Mouse (Mus musculus) adrenal gland, postnatal 10 days (tissue): ENCODE results near the gene Hist2h2aa1. TPM values are rescaled to one million over a fixed set of nuclear protein-coding genes. Genes with fewer than 3 reads are reported as not detected.
"Not testable (repeated sequence)": the region's sequence is repeated elsewhere in the genome, so short reads cannot be mapped to it uniquely, and the experiment has no call there.

Source experiments
- DNase-seq: peaks from one replicate; pipeline ENCODE4 v3.0.0; 2021; ENCODE audit warnings: mixed read lengths
- total RNA-seq, 2 experiments: library from RNA; stranded (reverse); gene quantifications; 2 replicates each; pipeline ENCODE4 v1.2.3; 2021

The Hist2h2aa1 gene
- total RNA-seq, 2 experiments from 2014 or later, result 27.3 to 37.4 TPM

- no peak for DNase-seq
Observed at GRCm38 (mm10) chr3:96230404-96230803, 14.9 kb upstream of the Hist2h2aa1 start.

DNA sequence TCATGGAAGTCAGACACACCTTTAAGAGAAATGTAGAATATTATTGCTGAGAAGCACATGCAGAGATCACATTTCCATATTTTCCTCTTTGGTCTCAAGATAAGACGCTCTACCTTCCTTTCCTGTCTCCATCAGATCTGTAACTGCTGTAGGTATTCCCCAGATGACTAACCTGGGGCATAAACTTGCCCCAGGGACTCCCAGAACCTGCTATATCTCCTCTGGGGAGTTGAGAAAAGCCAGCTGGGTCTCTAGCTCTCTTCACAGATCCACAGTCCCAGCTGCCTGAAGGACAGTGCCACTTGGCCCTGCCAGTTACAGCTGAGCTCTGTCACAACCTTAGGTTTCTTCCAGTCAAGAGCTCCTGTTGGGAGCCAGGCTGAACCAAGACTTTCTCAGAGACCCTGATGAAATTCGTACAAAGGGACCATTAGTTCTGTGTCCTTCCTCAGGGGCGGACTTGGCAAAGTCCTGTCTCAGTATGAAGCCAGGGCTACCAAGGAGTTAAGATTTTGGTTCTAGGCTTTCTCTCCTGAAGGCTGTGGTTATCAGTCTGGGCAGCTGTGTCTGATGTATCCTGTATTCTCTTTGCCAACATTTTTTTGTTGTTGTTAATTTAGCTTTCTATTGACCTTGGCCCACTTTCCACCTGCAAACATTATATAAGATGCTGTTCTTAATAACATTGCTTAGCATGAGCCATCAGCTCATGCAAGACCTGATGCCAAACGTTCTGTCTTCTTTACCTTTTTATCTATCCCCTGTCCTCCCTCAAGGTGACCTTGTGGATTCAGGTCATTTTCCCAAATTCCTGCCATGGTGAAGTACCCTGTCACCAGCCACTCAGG is 14.2 kb upstream of the Hist2h2aa1 start:
- DNase-seq, result no peak

DNA sequence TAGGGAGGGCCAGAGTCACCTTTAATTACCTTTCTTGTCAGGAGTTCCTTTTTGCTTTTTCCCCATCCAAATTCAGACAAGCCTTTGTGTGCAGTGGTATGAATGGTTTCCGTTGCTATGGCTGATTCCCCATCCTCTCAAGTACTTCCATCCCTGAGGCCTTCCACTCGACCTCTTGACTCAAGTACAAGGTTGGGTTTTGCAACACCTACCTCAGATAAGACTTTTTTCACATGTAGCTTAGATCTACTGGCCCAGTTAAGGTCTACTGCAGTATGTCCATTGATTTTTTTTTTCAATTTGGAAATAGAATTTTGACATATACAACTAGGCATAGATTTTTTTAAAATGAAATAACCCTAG is 13.6 kb upstream of the Hist2h2aa1 start:
- no peak for DNase-seq

DNA sequence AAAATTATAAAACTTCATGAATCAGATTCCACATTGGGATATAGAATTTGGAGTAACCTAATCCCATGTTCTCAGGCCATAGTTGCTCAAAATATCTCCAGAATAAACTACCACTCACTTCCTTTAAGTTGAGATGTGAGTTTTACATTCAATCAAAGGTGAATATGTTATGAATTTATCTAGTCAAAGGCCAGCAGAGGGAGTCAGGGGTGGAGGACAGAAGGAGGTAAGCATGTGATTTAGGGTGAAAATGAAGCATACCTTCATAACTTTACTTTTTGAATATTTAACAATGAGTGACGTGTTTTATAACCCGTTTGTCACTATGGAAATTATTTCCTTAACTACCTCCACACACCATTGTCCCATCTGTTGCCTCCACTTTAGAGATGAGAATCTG is 10.4 kb upstream of the Hist2h2aa1 start:
- no peak for DNase-seq

GRCm38 (mm10) chr3:96235836-96236235 is 9.5 kb upstream of the Hist2h2aa1 start:
- no peak for DNase-seq

- DNase-seq, result no peak
Observed at GRCm38 (mm10) chr3:96236834-96237334, 8.4 kb upstream of the Hist2h2aa1 start.

DNA sequence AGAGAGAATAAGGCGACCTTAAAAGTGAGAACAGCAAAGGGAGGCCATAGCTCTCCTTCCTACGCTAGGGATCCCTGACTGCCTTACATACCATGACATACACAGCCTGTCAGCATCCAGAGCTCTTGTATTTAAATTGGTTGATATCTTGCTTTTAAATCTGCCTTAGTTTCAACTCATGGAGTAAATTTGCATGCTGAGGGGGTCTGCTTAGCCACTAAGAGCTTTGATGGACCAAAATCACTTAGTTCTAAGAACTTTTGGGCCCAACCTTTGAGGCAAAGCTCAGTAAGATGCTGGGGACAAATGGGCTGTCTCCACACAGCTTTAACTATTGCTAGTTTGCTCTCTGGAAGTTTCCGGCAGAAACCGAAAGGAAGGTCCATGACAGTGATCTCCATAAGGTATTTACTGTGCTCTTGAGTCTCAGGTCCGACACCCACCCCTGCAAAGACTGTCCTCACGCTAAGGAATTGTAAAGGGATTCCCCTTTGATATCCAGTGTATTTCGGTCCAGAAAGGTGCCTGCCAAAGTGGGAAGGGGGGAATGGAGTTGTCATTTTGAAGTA is 7.9 kb upstream of the Hist2h2aa1 start:
- DNase-seq, result no peak

GRCm38 (mm10) chr3:96237904-96238511 is 7.3 kb upstream of the Hist2h2aa1 start:
- DNase-seq, result no peak

GRCm38 (mm10) chr3:96238954-96239793 is 6.1 kb upstream of the Hist2h2aa1 start, which contains the start of gene Hist2h3c2:
Hist2h3c2 (minus strand) TSS chr3:96239127.
- DNase-seq, result peak; percentile 65

- DNase-seq, result peak; percentile 96
Observed at GRCm38 (mm10) chr3:96239949-96240798, 5.1 kb upstream of the Hist2h2aa1 start, which contains the start of gene Hist2h2aa2. Hist2h2aa2 (minus strand) TSS chr3:96240276.

GRCm38 (mm10) chr3:96240799-96241197 is 4.5 kb upstream of the Hist2h2aa1 start:
- no peak for DNase-seq

DNA sequence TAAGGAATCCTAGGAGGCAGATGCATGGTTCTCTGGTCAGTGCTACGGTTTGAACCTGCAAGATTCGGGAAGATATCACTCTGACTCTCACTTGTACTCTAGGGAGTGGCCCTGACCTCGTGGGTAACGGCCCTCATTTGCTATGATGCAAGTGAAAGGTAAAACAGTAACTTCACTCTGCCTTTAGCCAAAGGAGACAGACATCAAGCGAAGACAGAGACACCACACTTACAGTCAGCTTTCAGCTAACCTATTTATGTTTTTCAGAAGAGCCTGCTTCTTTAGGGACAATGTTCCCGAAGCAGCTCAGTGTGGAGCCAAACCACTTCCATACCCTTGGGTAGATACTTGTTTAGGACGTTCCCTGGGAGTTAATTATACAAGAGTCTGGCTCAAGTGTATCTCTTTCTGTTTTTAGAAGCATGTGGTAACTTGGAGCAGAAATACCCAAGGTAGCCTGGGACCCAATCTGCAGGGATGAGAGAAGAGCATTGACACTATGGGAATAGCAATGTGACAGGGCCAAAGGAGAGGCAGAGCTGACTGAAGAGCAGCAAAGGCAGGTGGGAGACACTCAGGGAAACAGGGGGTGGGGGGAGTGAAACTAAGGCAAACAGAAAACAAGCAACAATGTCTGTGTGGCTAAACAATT is 1.2 kb upstream of the Hist2h2aa1 start:
- DNase-seq, result no peak

DNA sequence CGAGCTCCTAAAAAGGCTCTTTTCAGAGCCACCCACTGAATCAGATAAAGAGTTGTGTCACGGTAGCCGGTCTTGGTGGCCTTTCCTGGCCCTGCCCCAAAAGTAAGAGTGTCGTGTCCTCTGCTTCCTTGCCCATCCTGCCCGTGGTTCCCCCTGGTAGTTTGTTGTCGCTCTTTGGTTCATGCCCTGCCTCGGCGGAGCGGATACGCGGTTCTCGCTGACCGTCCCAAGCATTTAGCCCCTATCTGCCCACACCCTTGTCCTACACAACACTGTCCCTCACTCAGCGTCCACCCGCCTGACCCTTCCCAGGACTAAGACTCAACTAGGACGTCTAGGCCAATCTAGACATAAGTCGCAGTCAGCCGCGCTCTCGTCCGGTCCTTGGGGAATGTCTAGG is 721 bp downstream of the Hist2h2aa1 start:
- not testable (repeated sequence) for DNase-seq

GRCm38 (mm10) chr3:96246427-96246856 is 1.1 kb downstream of the Hist2h2aa1 start, which contains the start of gene Hist2h3c1:
Hist2h3c1 (plus strand) TSS chr3:96246685.
- DNase-seq, result not testable (repeated sequence)

DNA sequence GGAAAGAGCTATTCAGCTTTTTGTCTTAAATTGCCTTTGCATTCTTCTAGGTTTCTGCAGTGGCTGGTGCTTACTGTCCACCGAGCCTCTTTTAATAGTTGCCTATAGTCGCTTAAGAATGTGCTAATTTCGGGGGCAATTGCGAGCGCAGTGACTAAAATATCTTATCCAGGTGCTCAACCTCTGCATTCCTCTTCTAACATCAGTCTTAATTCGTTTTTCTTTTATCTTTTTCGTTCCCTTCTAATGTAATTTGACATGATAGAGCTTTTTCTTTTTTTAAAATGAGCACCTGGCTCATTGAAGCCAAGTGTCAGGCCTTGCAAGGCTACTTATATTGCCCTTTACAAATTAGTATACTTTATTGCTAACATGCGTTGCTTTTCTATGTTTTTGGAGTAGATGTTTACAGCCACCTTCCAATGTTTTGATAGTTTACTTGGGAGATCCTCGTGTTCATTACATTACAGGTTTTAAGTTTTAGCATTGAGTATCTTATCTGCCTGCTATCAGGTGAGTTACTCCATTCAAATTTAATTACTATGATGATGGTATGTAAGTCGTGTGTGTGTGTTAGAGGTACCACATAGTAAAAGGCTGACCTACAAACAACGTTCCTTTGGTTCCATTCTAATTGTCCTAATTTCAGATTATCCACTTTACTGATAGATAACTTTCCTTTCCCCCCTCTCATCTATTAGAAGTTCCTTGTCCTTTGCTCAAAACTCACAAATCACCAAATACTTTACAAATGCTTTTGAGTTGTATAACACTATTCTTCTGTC is 2.3 kb downstream of the Hist2h2aa1 start:
- DNase-seq, result no peak

DNA sequence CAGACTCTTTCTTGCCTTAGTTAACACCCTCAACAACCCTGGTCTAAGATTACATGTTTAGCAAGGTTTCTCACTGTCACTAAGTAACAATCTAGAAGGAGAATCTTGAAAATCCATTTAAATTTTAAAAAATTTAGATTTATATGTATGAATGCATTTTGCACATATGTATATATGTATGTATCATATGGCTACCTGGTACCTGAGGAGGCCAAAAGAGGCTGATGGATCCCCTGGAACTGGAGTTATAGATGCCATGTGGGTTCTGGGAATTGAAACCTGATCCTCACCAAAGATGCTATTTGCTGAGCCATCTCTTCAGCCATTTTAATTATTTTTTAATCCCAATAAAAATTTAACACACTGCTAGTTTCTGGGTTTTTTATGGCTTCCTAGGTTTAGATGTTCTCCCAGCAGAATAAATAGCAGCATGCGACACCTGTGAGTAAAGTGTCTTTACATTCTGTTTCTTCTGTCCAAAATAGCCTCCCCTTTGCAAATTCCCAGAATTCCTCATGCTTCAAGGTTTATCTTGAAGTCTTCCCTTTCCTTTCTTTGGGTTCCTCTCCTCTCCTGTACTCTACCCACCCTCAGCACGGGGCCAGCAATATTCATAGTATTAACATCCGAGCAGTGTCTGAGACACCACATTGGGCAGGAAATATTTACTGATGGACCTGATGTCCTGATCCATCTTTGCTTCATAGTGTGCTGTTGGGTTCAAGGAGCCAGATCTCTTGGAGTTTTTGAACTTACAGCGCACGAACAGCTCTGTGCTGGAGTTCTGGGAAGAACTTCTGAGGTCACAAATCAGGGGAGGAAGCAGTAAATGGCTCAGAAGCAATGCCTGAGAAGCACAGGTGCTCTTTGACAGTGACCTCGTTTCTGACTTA is 3.1 kb downstream of the Hist2h2aa1 start:
- DNase-seq, result no peak

- DNase-seq, result no peak
Observed at GRCm38 (mm10) chr3:96249034-96249345, 3.7 kb downstream of the Hist2h2aa1 start.

GRCm38 (mm10) chr3:96250890-96251289 is 5.6 kb downstream of the Hist2h2aa1 start:
- no peak for DNase-seq

DNA sequence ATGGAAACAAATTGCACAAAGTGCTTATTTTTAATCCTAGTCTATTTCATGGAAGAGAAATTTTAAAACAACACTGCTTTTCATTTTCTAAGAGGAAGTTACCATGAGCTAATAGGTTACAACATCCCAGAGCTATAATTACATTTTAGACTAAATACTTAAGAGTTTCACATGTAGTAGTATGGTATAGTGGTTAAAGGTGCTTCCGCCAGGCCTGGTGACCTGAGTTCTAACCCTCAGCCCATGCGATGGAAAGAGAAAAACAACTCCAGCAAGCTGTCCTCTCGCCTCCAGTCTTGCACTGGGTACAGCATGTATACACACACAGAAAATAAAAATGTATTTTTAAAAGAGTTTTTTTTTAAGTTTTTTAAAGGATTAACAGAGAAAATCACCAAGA is 6.5 kb downstream of the Hist2h2aa1 start:
- no peak for DNase-seq
